Mouse (Mus musculus) gastrocnemius, adult 2 months (tissue): ENCODE measurements at regions not wholly inside any gene's neighbourhood (a gene's known extent, or its start where the extent isn't known, plus 50 kb on each side); places are given as distances from the start of the nearest gene placed in this dataset.

Source experiments
- DNase-seq: peaks from one replicate; pipeline ENCODE4 v3.0.0; 2022
- H3K27ac ChIP-seq: fragments of 200-600 bp; 2 replicates; pipeline ENCODE4 v1.8.1; 2022; ENCODE audit warnings: mild to moderate bottlenecking
- H3K4me3 ChIP-seq: fragments of 200-600 bp; 2 replicates; pipeline ENCODE4 v1.8.1; 2022; ENCODE audit warnings: mild to moderate bottlenecking, moderate library complexity
- CTCF ChIP-seq: fragments of 200-600 bp; IDR thresholded peaks from 2 replicates; pipeline ENCODE4 v1.8.1; 2022; ENCODE audit warnings: antibody characterized with exemption, mild to moderate bottlenecking, moderate library complexity
- intact Hi-C: fragments of 180-260 bp; cut with DNase I; formaldehyde crosslinking; loops from one replicate; pipeline ENCODE4 v1.15.1; 2025

- no peak for TF ChIP-seq CTCF
- Histone ChIP-seq H3K4me3 (no peak overlapping the region), H3K27ac (peak overlapping the region; percentile 85)
- intact Hi-C loops, result loop anchor here (5.0 kb wide), 1 partner anchor 40 kb away; no protein-coding TSS in a partner anchor
- DNase-seq, result peak; percentile 57
Observed at GRCm38 (mm10) chr2:180396664-180397377, 59.2 kb upstream of the Slco4a1 start.

DNA sequence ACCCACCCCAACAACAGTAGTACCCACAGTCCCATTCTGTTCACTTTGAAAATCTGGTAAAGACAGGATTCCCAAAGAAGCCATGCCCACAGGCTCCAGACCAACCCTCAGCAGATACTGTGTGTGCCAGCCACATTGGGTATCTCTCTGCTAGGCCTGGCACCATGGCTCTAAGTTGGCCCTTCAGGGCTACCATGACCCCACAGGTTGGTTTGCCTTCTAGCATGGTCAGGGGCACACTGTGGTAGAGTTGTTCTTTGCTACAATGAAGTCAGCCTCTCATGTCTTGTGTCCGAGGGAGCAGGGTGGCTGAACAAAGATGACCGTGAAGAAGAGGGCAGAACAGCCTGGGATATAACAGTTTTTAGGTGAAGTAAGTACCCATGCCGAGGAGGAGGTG, 59.8 kb upstream of the Slco4a1 start:
- no peak overlapping the region for H3K4me3 ChIP-seq
- intact Hi-C loops, result loop anchor here (5.0 kb wide), 1 partner anchor 39 kb away; no protein-coding TSS in a partner anchor
- DNase-seq, result peak; percentile 35
- TF ChIP-seq CTCF, result no peak
- peak overlapping the region; percentile 85 for H3K27ac ChIP-seq

- TF ChIP-seq CTCF, result no peak
- intact Hi-C loops, result loop anchor here (5.0 kb wide), 1 partner anchor 38 kb away; no protein-coding TSS in a partner anchor
- Histone ChIP-seq H3K27ac (peak overlapping the region; percentile 85), H3K4me3 (no peak overlapping the region)
- peak; percentile 45 for DNase-seq
Observed at GRCm38 (mm10) chr2:180395279-180396034, 60.6 kb upstream of the Slco4a1 start.

GRCm38 (mm10) chr2:180392846-180393700, 58.6 kb upstream of the Gata5 start:
- peak; percentile 86 for DNase-seq
- Histone ChIP-seq H3K4me3 (peak overlapping the region; percentile 46), H3K27ac (peak overlapping the region; percentile 91)
- no peak for TF ChIP-seq CTCF
- intact Hi-C loops, result no loop called here

DNA sequence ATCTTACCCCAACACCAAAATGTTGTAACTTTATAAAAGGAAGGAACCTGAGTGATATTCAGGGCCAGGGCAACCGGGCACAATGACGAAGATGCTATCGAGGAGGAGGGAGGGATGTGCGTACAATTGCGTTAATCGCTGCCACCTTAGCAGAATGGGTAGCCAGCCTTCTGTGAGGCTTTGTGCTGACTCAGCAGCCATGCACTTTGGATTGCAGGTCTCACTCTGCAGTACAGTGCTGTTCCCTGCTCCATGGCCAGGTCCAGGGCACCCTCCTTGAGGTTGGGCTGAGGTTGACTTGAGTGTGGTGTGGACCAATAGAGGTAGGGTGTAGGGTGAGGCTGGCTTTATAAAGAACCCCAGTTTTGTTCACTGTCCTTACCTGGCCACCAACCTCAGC, 57.8 kb upstream of the Gata5 start:
- no peak for TF ChIP-seq CTCF
- intact Hi-C loops, result no loop called here
- peak overlapping the region; percentile 43 for H3K4me3 ChIP-seq
- DNase-seq, result peak; percentile 74
- peak overlapping the region; percentile 91 for H3K27ac ChIP-seq

- intact Hi-C loops, result no loop called here
- Histone ChIP-seq H3K27ac (peak overlapping the region; percentile 99), H3K4me3 (peak overlapping the region; percentile 92)
- no peak for DNase-seq
- no peak for TF ChIP-seq CTCF
Observed at GRCm38 (mm10) chr2:180391349-180391748, 56.9 kb upstream of the Gata5 start.

GRCm38 (mm10) chr2:180390216-180390996, 55.9 kb upstream of the Gata5 start:
- peak; percentile 74 for DNase-seq
- intact Hi-C loops, result no loop called here
- TF ChIP-seq CTCF, result peak; percentile 34; the same call in 1 of the 2 replicates
- Histone ChIP-seq H3K27ac (peak overlapping the region; percentile 99), H3K4me3 (peak overlapping the region; percentile 92)

DNA sequence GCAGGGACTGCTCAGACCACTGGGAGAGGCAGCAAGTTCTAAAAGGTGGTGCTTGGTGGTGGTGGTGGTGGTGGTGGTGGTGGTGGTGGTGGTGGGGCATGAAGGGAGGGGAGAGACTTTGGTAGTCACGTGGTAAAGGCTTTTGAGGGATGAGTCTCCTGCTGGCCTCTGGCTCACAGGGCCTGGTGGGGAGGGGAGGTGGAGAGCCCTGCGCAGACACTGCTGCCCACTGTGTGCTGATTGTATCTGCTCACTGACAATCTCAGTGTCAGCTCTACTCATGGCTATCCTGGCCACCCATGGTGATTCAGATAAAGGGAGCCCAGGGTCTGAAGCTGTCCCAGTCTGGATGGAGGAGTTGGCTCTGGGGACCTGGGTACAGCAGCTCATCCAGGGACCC, 55.0 kb upstream of the Gata5 start:
- TF ChIP-seq CTCF, result no peak
- intact Hi-C loops, result no loop called here
- H3K27ac ChIP-seq, result peak overlapping the region; percentile 99
- peak; percentile 55 for DNase-seq
- H3K4me3 ChIP-seq, result peak overlapping the region; percentile 92

DNA sequence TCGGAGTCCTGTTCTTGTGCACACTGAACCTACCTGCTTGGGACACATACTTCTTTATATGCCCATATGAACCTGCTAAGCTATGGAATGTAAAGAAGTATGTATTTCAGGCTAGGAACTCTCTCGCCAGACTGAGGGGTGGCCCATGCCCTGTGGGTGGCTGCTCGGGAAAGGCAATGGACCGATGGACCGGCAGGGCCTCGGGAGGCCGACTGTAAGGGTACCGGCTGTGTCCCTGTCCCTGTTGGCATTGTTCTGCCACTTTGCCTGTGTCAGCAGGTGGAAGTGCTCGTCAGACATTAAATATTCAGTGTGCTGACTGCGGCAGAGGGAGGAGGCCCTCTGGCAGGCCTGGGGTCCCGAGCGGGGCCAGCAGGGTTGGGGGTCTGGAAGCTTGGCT, 54.5 kb upstream of the Gata5 start:
- TF ChIP-seq CTCF, result no peak
- Histone ChIP-seq H3K27ac (peak overlapping the region; percentile 99), H3K4me3 (peak overlapping the region; percentile 92)
- DNase-seq, result no peak
- intact Hi-C loops, result no loop called here

- peak overlapping the region; percentile 92 for H3K4me3 ChIP-seq
- TF ChIP-seq CTCF, result no peak
- intact Hi-C loops, result no loop called here
- peak; percentile 53 for DNase-seq
- peak overlapping the region; percentile 99 for H3K27ac ChIP-seq
Observed at GRCm38 (mm10) chr2:180388122-180388521, 53.6 kb upstream of the Gata5 start.

GRCm38 (mm10) chr2:180387305-180387704, 52.8 kb upstream of the Gata5 start:
- H3K4me3 ChIP-seq, result peak overlapping the region; percentile 92
- no peak for TF ChIP-seq CTCF
- DNase-seq, result peak; percentile 70
- peak overlapping the region; percentile 99 for H3K27ac ChIP-seq
- intact Hi-C loops, result no loop called here
